Mouse (Mus musculus) erythroid progenitor cell, adult 5-6 weeks (primary cell): Measurements from ENCODE around the gene Nlrx1. TPM values are rescaled to one million over a fixed set of nuclear protein-coding genes. Genes with fewer than 3 reads are reported as not detected.

Experiments
- ATAC-seq: replicated peaks from 2 replicates; pipeline ENCODE4 v1.8.0; 2016; ENCODE audit warnings: moderate number of reproducible peaks, mild to moderate bottlenecking, moderate TSS enrichment, inconsistent platforms; ENCODE audit not compliant: poor library complexity, low FRiP score, severe bottlenecking
- total RNA-seq, 2 experiments: library from RNA; stranded (forward) in 1 of 2; stranded (reverse) in 1 of 2; fragments of 150-400 nt in 1 of 2; fragments of 186-747, 209-891 nt in 1 of 2; gene quantifications; 2 replicates each; pipeline versions ENCODE4 v1.2.3 to v1.2.4; 2015 to 2017; ENCODE audit warnings: low replicate concordance in 2 of 2

Nlrx1 gene
- total RNA-seq, 2 experiments from 2014 or later: 0.84 to 1.2 TPM

- no peak for ATAC-seq
Observed at GRCm38 (mm10) chr9:44283183-44283582, 14.8 kb upstream of the Nlrx1 start.

DNA sequence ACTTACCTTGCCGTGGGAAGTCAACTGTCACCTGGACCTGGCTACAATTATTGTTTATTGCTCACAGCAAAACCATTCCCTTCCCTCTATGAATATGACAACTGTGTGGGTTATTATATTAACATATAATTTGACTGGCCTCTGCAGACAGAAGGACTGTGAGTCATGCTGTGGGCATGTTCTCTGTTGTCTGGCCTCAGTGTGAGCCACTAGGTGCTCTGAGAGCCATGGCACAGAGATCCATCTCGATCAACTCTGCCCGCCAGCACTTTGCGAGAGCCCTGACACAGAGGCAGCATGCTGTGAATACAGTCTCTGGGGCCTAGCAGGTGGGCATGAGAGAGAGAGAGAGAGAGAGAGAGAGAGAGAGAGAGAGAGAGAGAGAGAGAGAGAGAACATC, 1.6 kb upstream of the Nlrx1 start:
- ATAC-seq: no peak

- no peak for ATAC-seq
Observed at GRCm38 (mm10) chr9:44269077-44269476, 678 bp upstream of the Nlrx1 start.

- peak; percentile 93 for ATAC-seq
Observed at GRCm38 (mm10) chr9:44268027-44268360, 405 bp downstream of the Nlrx1 start.

DNA sequence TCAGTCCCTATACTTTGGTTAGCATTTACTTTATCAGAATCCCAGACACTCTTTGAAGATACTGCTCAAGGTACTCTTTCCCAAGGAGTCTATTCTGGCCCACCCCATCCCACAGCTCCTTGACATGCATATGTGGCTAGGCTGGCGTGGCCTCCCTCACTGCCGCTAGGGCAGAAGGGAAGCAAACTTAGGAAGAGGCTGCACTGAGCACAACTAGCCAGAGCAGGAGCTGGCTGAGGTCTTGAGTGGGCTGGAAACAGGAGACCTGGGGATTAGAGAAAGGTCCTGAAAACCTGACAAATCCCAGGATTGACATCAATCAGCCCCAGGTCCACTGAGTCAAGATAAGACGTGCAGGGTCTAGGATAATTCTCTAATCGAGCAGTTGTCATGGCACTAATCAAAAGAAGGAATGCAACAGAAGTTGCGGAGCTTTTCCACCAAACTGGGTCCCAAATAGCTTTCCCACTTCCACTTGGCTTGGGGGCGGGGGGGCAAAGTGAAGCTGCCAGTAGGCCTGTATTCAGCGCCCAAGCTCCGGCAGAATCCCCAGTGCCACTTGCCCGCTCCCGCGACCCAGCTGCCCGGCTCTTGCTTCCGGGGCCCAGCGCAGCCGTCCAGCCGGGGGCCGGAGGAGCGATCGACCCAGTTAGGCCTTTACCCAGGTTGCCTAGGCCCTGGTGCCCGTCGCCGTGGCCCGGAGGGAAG, 926 bp downstream of the Nlrx1 start:
- ATAC-seq: no peak

GRCm38 (mm10) chr9:44266478-44267226, 1.7 kb downstream of the Nlrx1 start:
- no peak for ATAC-seq

DNA sequence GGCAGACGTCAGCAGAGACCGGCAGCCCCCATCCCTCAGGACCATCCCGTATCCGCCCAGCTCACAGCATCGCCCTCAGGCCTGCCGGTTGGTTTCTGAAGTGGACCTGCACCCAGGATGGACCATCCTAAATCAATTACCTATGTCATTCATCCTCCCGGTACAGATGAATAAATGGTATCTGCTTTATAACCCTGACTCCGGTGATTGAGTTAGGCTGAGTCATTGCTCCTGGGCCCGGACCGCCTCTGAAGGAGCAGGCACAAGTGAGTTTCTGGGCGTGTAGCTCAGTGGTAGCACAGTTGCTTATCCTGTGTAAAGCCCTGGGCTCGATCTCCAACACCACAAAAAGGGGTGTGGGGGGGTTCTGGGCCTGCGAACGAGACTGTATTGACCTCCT, 7.0 kb downstream of the Nlrx1 start:
- ATAC-seq: no peak

- ATAC-seq: no peak
Observed at GRCm38 (mm10) chr9:44259014-44259413, 9.4 kb downstream of the Nlrx1 start.

- ATAC-seq: no peak
Observed at GRCm38 (mm10) chr9:44256213-44256612, 12.2 kb downstream of the Nlrx1 start.

DNA sequence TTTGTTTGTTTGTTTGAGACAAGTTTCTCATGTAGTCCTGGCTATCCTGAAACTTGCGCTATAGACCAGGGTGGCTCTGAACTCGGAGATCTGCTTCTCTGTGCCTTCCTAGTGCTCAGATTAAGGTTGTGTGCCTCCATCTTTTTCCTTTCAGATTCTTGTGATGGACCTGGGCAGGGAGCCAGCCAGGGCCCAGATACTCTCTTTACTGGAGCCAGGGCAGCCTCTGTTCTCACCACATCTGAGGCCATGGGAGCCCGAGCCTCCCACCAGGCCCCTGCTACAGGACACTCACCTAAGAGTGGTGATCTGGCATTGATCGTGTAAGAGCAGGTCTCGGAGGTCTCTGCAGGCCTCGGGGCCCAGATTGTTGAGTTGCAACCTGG, 13.3 kb downstream of the Nlrx1 start:
- ATAC-seq: no peak

DNA sequence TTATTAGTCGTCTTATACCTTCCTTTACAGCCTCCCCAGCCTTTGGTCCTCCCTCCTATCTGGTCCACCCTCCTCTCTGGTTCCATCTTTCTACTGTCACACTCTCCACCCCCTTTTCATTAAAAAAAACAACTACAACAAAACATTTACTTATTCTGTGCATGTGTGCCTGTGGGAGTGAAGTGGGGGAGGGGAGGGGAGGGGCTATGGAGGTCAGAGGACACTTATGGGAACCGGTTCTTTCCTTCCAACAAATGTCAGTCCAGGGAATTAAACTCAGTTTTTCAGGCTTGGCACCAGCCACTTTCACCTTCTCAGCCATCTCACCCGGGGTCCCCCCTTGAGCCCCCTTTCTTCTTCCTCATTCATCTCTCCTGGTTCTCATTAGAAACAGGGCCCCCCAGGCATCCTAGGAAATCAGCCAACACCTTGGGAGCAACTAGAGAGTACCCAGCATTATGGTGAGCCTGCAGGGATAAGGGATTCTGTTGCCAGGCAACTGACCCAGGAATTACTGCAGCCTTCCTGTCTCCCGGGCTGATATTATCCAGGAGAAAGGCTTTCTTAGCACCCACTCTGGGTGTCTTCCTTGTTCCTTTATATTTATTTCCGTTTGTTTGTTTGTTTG, 13.8 kb downstream of the Nlrx1 start:
- no peak for ATAC-seq

DNA sequence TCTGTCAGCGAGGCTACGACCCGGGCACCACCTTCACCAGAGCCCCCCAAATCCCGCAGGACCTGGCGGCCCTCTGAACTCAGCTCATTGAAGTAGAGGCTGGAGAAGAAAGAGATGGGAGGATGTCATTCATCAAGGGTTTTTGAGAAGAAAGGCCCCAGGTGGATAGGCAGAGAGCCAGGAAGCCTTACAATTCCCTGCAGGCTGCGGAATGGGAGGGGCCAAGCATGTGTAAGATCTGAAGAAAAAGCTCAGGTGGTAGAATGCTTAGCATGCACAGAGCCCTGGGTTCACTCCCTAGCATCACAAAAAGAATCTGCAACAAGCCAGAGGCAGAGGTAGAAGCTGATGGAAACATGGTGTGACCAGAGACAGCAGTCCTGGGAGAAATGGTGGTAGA, 15.0 kb downstream of the Nlrx1 start:
- ATAC-seq: no peak

- no peak for ATAC-seq
Observed at GRCm38 (mm10) chr9:44251314-44251713, 17.1 kb downstream of the Nlrx1 start, which contains the start of gene Pdzd3. Gene Pdzd3, minus strand, starts transcription at chr9:44251471.

DNA sequence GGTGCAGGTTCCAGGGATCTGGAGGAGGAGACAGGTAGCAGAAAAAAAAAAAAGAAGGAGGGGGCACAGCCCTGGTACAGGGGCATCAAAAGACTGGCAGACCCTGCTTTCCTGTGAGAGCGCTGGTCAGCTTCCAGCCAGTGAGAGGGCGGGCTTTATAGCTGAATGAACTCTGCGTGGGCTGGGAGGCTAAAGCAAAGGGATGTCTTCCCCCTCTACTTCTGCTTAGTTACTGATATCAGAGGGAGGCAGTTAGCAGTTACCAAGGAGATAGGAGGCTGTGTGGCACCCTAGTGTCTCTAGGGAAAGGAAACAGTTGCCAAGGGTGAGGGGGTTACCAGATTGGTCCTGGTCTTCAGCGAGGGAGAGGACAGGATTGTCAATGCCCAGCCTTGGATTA, 18.0 kb downstream of the Nlrx1 start:
- no peak for ATAC-seq

- ATAC-seq: peak; percentile 63
Observed at GRCm38 (mm10) chr9:44249181-44250146, 18.9 kb downstream of the Nlrx1 start.

- no peak for ATAC-seq
Observed at GRCm38 (mm10) chr9:44247907-44248306, 20.5 kb downstream of the Nlrx1 start.

DNA sequence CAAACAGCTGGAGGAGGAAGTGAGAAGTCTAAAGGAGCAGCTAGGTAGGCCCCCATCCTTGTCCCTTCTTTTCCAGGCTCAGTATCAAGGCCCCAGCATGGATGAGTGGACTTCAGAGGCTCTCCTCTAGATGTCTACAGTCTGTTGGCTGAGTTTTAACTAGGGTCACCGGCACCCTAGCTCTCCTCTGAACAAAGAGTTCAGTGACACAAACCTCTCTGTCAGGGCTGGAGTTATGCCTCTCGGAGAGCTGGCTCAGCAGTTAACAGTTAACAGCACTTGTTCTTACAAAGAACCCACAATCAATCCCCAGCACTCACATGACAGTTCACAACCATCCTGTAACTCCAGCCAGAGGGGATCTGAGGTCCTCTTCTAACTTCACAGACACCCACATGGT, 24.8 kb downstream of the Nlrx1 start:
- ATAC-seq: no peak

- ATAC-seq: no peak
Observed at GRCm38 (mm10) chr9:44241418-44241817, 27.0 kb downstream of the Nlrx1 start.

DNA sequence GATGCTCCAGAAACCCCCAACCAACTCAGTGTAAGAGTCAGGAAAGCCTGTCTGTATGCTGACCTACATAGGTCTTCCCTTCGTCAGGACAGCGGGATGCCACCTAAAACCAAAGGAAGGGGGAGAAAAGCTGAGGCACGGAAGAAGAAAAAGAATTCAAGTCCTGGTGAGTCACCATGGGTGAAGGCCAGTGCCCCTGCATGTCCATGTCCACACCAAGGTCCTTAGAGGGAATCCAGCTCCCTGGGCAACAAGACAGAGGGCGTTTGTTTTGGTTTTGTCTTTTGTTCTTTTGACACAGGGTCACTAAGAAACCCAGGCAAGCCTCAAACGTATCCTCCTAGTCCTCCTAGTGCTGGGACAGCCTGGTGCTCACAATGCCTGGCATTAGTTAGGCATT, 27.5 kb downstream of the Nlrx1 start:
- no peak for ATAC-seq

DNA sequence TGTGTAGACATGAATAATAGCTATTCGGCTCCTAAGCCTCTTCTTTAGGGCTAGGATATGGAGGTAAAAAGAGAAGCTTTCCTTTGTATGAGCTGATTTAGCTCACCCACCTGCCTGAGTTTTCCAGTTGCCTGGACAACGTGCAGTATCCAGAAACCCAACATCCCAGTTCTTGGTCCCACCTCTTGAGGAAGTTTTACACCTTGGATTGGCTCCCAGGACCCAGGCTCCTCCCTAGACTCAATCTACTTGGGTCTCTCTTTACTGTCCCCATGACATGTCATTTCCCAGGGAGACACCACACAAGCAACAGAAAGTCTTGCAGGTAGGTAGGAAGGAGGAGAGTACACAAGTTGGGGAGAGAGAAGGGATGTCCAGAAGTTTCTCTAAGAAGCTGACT, 28.0 kb downstream of the Nlrx1 start, which contains the start of gene Ccdc153:
Gene Ccdc153, plus strand, starts transcription at position 278 of the 400 bp plus-strand sequence.
- no peak for ATAC-seq
